Mouse (Mus musculus): ENCODE results near the gene Prss56.

DNA sequence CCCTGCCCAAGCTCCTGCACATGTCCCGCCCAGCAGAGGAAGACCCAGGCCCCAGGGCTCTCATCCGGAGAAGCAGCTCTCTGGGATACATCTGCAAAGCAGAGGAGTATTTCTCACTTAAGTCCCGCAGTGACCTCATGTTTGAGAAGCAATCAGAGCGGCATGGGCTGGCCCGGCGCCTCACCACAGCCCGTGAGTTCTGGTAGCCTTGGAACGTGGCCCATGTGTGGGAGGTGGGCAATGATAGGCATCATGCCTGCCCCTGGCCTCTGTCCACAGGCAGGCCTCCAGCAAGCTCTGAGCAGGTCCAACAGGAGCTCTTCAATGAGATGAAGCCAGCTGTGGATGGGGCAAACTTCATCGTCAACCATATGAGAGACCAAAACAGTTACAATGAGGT, 14.2 kb downstream of the Prss56 start:
- no peak for TF ChIP-seq POLR2A (IDR thresholded peaks at IDR 0.05; ENCODE audit: borderline replicate concordance, control insufficient read depth, low read depth, low read length)
- no peak for TF ChIP-seq CTCF (IDR thresholded peaks at IDR 0.05; ENCODE audit: control insufficient read depth, insufficient read depth, low read length)

Measured in bone marrow, adult 2 months (tissue).